Mouse (Mus musculus) C2C12 (cell line): ENCODE measurements around the gene Celf1.

Source experiments
- CEBPB ChIP-seq: IDR thresholded peaks from one replicate; pipeline ENCODE4 v1.6.1; 2011; ENCODE audit warnings: low read depth, mild to moderate bottlenecking, control low read depth, moderate library complexity
- CTCF ChIP-seq: IDR thresholded peaks from one replicate; pipeline ENCODE4 v1.5.1; 2011; ENCODE audit not compliant: control insufficient read depth, insufficient read depth, insufficient read length
- FOSL1 ChIP-seq: IDR thresholded peaks from one replicate; pipeline ENCODE4 v1.8.0; 2011; ENCODE audit warnings: mild to moderate bottlenecking, low read length; ENCODE audit not compliant: poor library complexity, insufficient read depth, severe bottlenecking
- MAX ChIP-seq: IDR thresholded peaks from one replicate; pipeline ENCODE4 v1.6.1; 2011; ENCODE audit warnings: mild to moderate bottlenecking, control low read depth
- MYOD1 ChIP-seq: IDR thresholded peaks from one replicate; pipeline ENCODE4 v1.6.1; 2011; ENCODE audit warnings: low read depth; ENCODE audit not compliant: control insufficient read depth, insufficient read length
- MYOG ChIP-seq: IDR thresholded peaks from one replicate; pipeline ENCODE4 v1.6.1; 2011; ENCODE audit not compliant: control insufficient read depth, insufficient read length; ENCODE audit errors: extremely low read depth
- USF1 ChIP-seq: IDR thresholded peaks from one replicate; pipeline ENCODE4 v1.6.1; 2011; ENCODE audit warnings: low read depth, mild to moderate bottlenecking, control low read depth, moderate library complexity

- TF ChIP-seq CTCF (peak; percentile 57), USF1 (peak; percentile 93), MAX (peak; percentile 89), MYOD1 (peak; percentile 100), MYOG (no peak), CEBPB (no peak), FOSL1 (no peak)
Observed at GRCm38 (mm10) chr2:91035385-91035784, 95.2 kb downstream of the Celf1 start, which contains the start of gene Rapsn.
